Mouse (Mus musculus) spleen, adult 2 months (tissue): ENCODE data around the gene Gm49339.

Experiments used
- CTCF ChIP-seq: fragments of 200-500 bp; IDR thresholded peaks from 2 replicates; pipeline ENCODE4 v1.5.1; 2011; ENCODE audit warnings: mild to moderate bottlenecking, inconsistent platforms; ENCODE audit not compliant: insufficient read depth, insufficient read length, insufficient replicate concordance; ENCODE audit errors: extremely low read depth
- POLR2A ChIP-seq: fragments of 200-500 bp; IDR thresholded peaks from 2 replicates; pipeline ENCODE4 v1.6.1; 2011; ENCODE audit warnings: low read depth, low read length, inconsistent platforms

DNA sequence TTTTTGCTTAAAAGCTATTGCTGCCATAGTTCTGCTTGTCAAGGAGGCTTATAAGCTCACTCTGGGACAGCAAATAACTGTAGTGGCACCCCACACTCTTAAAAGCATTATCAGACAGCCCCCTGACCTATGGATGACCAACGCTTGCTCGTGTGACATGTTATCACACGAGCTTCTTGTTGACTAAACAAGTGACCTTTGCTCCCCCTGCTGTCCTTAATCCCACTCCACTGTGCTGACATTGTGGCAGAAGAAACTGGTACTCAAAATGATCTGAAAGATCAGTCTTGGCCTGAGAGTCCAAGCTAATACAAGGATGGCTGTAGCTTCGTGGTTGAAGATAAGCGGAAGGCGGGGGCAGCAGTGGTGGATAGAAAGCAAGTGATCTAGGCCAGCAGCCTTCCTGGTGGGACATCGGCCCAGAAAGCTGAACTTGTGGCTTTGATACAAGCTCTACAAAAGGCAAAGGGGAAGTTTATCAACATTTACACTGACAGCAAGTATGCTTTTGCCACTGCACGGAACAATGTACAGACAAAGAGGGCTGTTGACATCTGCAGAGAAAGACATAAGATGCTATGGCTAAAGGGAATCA is 48.5 kb downstream of the Gm49339 start:
- TF ChIP-seq POLR2A, result no peak
- TF ChIP-seq CTCF, result no peak
